Mouse (Mus musculus) heart, postnatal 0 days (tissue): ENCODE results near the gene Bcl2l11. TPM values are rescaled to one million over a fixed set of nuclear protein-coding genes. Genes with fewer than 3 reads are reported as not detected.

Experiments used
- ATAC-seq: fragments of 200-750 bp; cut with Nextera tagmentation; 2 replicates; pipeline ENCODE4 v1.8.0; 2017; ENCODE audit warnings: low read depth, moderate number of reproducible peaks, moderate library complexity; ENCODE audit not compliant: insufficient read depth
- DNase-seq: peaks from one replicate; pipeline ENCODE4 v3.0.0-alpha.2; 2016; ENCODE audit warnings: low spot score
- H3K27ac ChIP-seq: fragments of 300-500 bp; sonication (generic); 2 replicates; pipeline ENCODE4 v1.5.1; 2014; ENCODE audit warnings: low read depth, mild to moderate bottlenecking
- H3K27me3 ChIP-seq: fragments of 300-500 bp; sonication (generic); 2 replicates; pipeline ENCODE4 v1.6.1; 2014; ENCODE audit warnings: low read length, mixed read lengths; ENCODE audit not compliant: control insufficient read depth, insufficient read depth
- H3K36me3 ChIP-seq: fragments of 300-500 bp; sonication (generic); replicated peaks from 2 replicates; pipeline ENCODE4 v1.6.1; 2014; ENCODE audit warnings: low read length, mixed read lengths; ENCODE audit not compliant: control insufficient read depth, insufficient read depth
- H3K4me1 ChIP-seq: fragments of 300-500 bp; sonication (generic); 2 replicates; pipeline ENCODE4 v1.6.1; 2014; ENCODE audit warnings: antibody characterized with exemption; ENCODE audit not compliant: control insufficient read depth, insufficient read depth
- H3K4me2 ChIP-seq: fragments of 300-500 bp; sonication (generic); 2 replicates; pipeline ENCODE4 v1.6.1; 2014; ENCODE audit warnings: low read depth, mild to moderate bottlenecking, low read length, moderate library complexity
- H3K4me3 ChIP-seq: fragments of 300-500 bp; sonication (generic); 2 replicates; pipeline ENCODE4 v1.5.1; 2014; ENCODE audit warnings: low read depth, low read length
- H3K9ac ChIP-seq: fragments of 300-500 bp; sonication (generic); replicated peaks from 2 replicates; pipeline ENCODE4 v1.6.1; 2014; ENCODE audit warnings: low read depth, low read length, mixed read lengths
- H3K9me3 ChIP-seq: fragments of 300-500 bp; sonication (generic); replicated peaks from 2 replicates; pipeline ENCODE4 v1.6.1; 2016; ENCODE audit warnings: low read length; ENCODE audit not compliant: control insufficient read depth
- CTCF ChIP-seq: IDR thresholded peaks from 2 replicates; pipeline ENCODE4 v1.5.1; 2016; ENCODE audit warnings: antibody characterized with exemption, control low read depth, low read depth
- EP300 ChIP-seq: IDR thresholded peaks from 2 replicates; pipeline ENCODE4 v1.6.1; 2016; ENCODE audit warnings: antibody characterized with exemption, low read depth
- WGBS: fragments of 180-500 bp; shearing (Covaris S2); extraction: QIAGEN DNeasy Blood & Tissue Kit; methylation state at CpG from one replicate; pipeline ENCODE4 v1.1.7; 2014; 5-methylcytosine and 5-hydroxymethylcytosine counted together
- polyA plus RNA-seq: library from polyadenylated mRNA; unstranded; fragments of >200 nt; fragmentation: Nextera tagmentation; extraction: Ambion mirVana; gene quantifications from 2 replicates; pipeline ENCODE4 v1.2.1, GENCODE M21; 2015
- total RNA-seq: library from RNA; depleted of rRNA; stranded (reverse); fragments of >200 nt; gene quantifications from 2 replicates; pipeline ENCODE4 v1.2.3, GENCODE M21; 2014; ENCODE audit warnings: low replicate concordance

The Bcl2l11 gene
- total and polyA plus RNA-seq, 2 experiments from 2014 or later, result 18.2 to 26.1 TPM

DNA sequence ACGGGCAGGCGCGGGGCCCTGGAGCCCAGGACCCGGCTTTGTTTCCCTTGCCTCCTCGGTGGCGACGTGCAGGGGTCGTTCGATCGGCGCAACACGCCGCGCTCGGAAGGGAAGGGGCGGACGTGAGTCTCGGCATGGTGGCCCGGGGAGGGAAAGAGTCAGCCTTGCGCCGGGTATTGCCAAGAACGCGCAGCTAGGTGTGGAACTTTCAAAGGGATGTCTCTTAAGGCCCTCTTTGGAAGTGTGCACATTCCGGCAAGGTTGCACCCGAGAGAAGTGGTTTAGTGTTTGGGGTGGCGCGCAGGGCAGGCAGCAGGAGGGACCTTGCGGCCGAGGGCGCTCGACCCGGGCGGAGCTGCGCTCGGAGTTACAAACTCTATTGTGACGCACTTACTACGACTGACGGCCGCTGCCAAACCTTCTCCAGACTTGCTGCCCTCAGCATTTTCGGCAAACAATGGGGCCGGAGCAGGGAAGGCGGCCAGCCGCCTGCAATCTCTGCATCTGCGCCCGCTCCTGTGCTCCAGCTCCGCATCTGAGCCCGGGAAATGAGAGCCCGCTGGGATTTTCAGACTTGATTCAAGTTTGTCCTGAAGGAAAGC, 2.0 kb downstream of the Bcl2l11 start:
- ATAC-seq (peak; percentile 43), DNase-seq (peak; percentile 87)
- Histone ChIP-seq H3K27ac (peak overlapping the region; percentile 95), H3K36me3 (peaks cover 31% of the 10 kb centered on the region), H3K27me3 (no peaks in the 10 kb centered on the region), H3K4me1 (peaks cover 30% of the 10 kb centered on the region), H3K9me3 (no peaks in the 10 kb centered on the region), H3K9ac (peak overlapping the region; percentile 62), H3K4me3 (peak overlapping the region; percentile 67), H3K4me2 (peak overlapping the region; percentile 89)
- TF ChIP-seq EP300, result peak; percentile 30; the same call in 1 of the 2 replicates
- TF ChIP-seq CTCF, result no peak
- under 1% methylated on average over 48 of the region's 48 CpGs for WGBS

DNA sequence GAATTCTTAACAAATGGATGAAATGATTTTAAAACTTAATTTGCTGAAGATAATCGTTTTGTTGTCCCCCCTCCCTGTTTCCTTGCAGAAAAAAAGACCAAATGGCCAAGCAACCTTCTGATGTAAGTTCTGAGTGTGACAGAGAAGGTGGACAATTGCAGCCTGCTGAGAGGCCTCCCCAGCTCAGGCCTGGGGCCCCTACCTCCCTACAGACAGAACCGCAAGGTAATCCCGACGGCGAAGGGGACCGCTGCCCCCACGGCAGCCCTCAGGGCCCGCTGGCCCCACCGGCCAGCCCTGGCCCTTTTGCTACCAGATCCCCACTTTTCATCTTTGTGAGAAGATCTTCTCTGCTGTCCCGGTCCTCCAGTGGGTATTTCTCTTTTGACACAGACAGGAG, 2.7 kb downstream of the Bcl2l11 start:
- WGBS, result 33% methylated on average over 10 of the region's 10 CpGs
- ATAC-seq (no peak), DNase-seq (no peak)
- H3K4me2 ChIP-seq, result peak overlapping the region; percentile 89
- peaks cover 36% of the 10 kb centered on the region for H3K36me3 ChIP-seq
- no peak for TF ChIP-seq CTCF
- TF ChIP-seq EP300, result no peak
- peaks cover 22% of the 10 kb centered on the region for H3K4me1 ChIP-seq
- H3K4me3 ChIP-seq, result peak overlapping the region; percentile 67
- H3K27me3 ChIP-seq, result no peaks in the 10 kb centered on the region
- peak overlapping the region; percentile 62 for H3K9ac ChIP-seq
- H3K27ac ChIP-seq, result peak overlapping the region; percentile 95; the same call in 1 of the 2 replicates
- H3K9me3 ChIP-seq, result no peaks in the 10 kb centered on the region

DNA sequence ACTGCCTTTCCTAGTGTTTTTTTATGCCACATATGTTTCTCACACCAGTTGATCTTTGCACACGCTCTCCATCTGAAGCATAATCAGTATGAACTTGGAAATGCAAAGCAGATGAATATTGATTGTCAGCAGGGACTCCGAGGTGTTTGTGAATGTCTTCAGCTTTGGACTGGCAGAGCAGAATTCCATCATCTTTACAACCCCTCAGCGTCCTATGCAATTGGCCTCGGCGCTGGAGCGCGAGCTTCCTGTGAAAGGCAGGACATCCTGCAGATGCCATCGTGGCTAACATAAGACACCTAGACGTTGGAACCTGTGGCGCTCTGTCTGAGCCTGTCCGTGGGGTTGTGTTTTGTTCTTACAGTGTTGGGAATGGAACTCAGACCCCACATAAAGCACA, 5.7 kb downstream of the Bcl2l11 start:
- DNase-seq (no peak), ATAC-seq (no peak)
- Histone ChIP-seq H3K27ac (no peak overlapping the region), H3K9me3 (no peaks in the 10 kb centered on the region), H3K9ac (no peak overlapping the region), H3K36me3 (peaks cover 51% of the 10 kb centered on the region), H3K4me2 (no peak overlapping the region), H3K4me1 (peaks cover 10% of the 10 kb centered on the region), H3K4me3 (no peak overlapping the region), H3K27me3 (no peaks in the 10 kb centered on the region)
- 89% methylated on average over 11 of the region's 11 CpGs for WGBS
- TF ChIP-seq EP300 (no peak), CTCF (no peak)

- H3K4me2 ChIP-seq, result no peak overlapping the region
- H3K4me3 ChIP-seq, result no peak overlapping the region
- H3K9me3 ChIP-seq, result no peaks in the 10 kb centered on the region
- no peaks in the 10 kb centered on the region for H3K27me3 ChIP-seq
- no peak overlapping the region for H3K9ac ChIP-seq
- DNase-seq (no peak), ATAC-seq (no peak)
- H3K4me1 ChIP-seq, result peaks cover 10% of the 10 kb centered on the region
- H3K27ac ChIP-seq, result no peak overlapping the region
- no peak for TF ChIP-seq EP300
- TF ChIP-seq CTCF, result no peak
- WGBS, result 74% methylated on average over 5 of the region's 5 CpGs
- H3K36me3 ChIP-seq, result peaks cover 51% of the 10 kb centered on the region
Observed at GRCm38 (mm10) chr2:128132635-128133034, 6.8 kb downstream of the Bcl2l11 start.

- H3K27ac ChIP-seq, result no peak overlapping the region
- no peaks in the 10 kb centered on the region for H3K27me3 ChIP-seq
- H3K9me3 ChIP-seq, result no peaks in the 10 kb centered on the region
- ATAC-seq (no peak), DNase-seq (no peak)
- H3K4me1 ChIP-seq, result peaks cover 12% of the 10 kb centered on the region
- H3K4me2 ChIP-seq, result no peak overlapping the region
- no peak overlapping the region for H3K4me3 ChIP-seq
- H3K9ac ChIP-seq, result no peak overlapping the region
- TF ChIP-seq CTCF (no peak), EP300 (no peak)
- peaks cover 51% of the 10 kb centered on the region for H3K36me3 ChIP-seq
Observed at GRCm38 (mm10) chr2:128133865-128134264, 8.0 kb downstream of the Bcl2l11 start.

GRCm38 (mm10) chr2:128134474-128134873, 8.6 kb downstream of the Bcl2l11 start:
- ATAC-seq, result no peak
- H3K36me3 ChIP-seq, result peaks cover 46% of the 10 kb centered on the region
- 62% methylated on average over 5 of the region's 5 CpGs for WGBS

More at GRCm38 (mm10) chr2:128134474-128134873, 8.6 kb downstream of the Bcl2l11 start:
- 0 out of 2 replicates have a peak overlapping the region, but pooled peaks have one; percentile 1 for H3K9ac ChIP-seq
- no peak for TF ChIP-seq CTCF
- TF ChIP-seq EP300, result no peak
- no peak overlapping the region for H3K27ac ChIP-seq
- H3K4me3 ChIP-seq, result no peak overlapping the region
- no peaks in the 10 kb centered on the region for H3K9me3 ChIP-seq
- H3K27me3 ChIP-seq, result no peaks in the 10 kb centered on the region
- no peak overlapping the region for H3K4me2 ChIP-seq
- peaks cover 14% of the 10 kb centered on the region for H3K4me1 ChIP-seq
- DNase-seq, result no peak
